Mouse (Mus musculus): Measurements from ENCODE around the gene Stx3. TPM values are rescaled to one million over a fixed set of nuclear protein-coding genes. Genes with fewer than 3 reads are reported as not detected.

The Stx3 gene
- polyA plus RNA-seq, 1 experiment from 2014 or later: 17.9 TPM

DNA sequence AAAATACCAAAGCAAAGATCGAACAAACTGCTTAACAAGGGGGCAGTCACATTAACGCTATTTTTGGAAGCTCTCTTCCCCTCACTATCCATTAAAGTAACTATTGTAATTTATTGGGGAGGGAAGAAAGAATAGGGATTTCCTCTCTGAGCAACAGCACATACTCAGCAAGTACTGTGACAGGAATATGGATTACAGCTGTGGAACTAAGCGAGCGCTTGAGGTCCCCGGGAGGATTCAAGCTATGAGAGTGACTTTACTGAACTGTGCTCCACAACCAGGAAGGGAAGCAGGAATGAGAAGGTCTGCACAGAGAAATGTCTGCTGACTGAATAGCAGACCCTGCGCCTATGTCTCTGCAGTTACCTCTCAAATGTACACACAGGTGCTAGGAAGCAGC lies 30.3 kb downstream of the Stx3 start:
- no peaks in the 10 kb centered on the region; the same call in 1 of the 2 replicates for H3K36me3 ChIP-seq (ENCODE audit: control insufficient read depth, insufficient read depth, low read length)
- no peaks in the 10 kb centered on the region for H3K4me1 ChIP-seq (replicated peaks; ENCODE audit: control insufficient read depth, insufficient read depth)
- H3K9me3 ChIP-seq (ENCODE audit: control insufficient read depth, low read length): no peaks in the 10 kb centered on the region
- H3K4me3 ChIP-seq (ENCODE audit: low read depth, low read length): no peak overlapping the region
- no peak for ATAC-seq (ENCODE audit: low FRiP score, low TSS enrichment)
- no peaks in the 10 kb centered on the region for H3K27me3 ChIP-seq (ENCODE audit: control insufficient read depth, insufficient read depth, low read length)
- no peak overlapping the region for H3K9ac ChIP-seq (ENCODE audit: low read length)
- 73% methylated on average over 6 of the region's 6 CpGs for WGBS
- no peak for TF ChIP-seq EP300 (optimal IDR thresholded peaks at IDR 0.05)
- TF ChIP-seq CTCF (IDR thresholded peaks at IDR 0.05; ENCODE audit: low read depth): no peak
- no peak for DNase-seq (ENCODE audit: low spot score)
- no peak overlapping the region for H3K4me2 ChIP-seq (replicated peaks; ENCODE audit: low read depth)
- no peak overlapping the region for H3K27ac ChIP-seq (replicated peaks)

DNA sequence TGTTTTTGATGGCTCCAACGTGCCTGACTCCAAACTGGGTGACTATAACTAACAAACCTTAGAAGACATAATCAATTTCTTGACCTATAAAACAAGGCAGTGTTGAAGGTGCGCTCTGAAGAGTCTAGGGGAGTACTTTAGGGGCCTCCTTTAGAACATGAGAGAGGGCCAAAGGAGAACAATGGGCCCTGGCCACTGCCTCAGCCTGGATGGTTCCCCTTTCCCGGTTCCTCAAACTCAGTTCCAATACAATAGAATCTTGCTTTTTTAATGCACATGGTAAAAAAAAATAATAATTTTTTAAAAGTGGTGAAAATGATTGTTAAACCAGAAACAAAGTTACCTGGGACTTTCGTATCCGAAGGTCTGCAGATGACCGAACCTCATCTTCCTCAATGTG lies 31.4 kb downstream of the Stx3 start:
- no peak for ATAC-seq (ENCODE audit: low FRiP score, low TSS enrichment)
- Histone ChIP-seq H3K4me1 (replicated peaks; ENCODE audit: control insufficient read depth, insufficient read depth) (no peaks in the 10 kb centered on the region), H3K27ac (replicated peaks) (no peak overlapping the region), H3K9me3 (ENCODE audit: control insufficient read depth, low read length) (no peaks in the 10 kb centered on the region), H3K4me2 (replicated peaks; ENCODE audit: low read depth) (no peak overlapping the region), H3K27me3 (ENCODE audit: control insufficient read depth, insufficient read depth, low read length) (no peaks in the 10 kb centered on the region), H3K4me3 (ENCODE audit: low read depth, low read length) (no peak overlapping the region), H3K9ac (ENCODE audit: low read length) (no peak overlapping the region), H3K36me3 (ENCODE audit: control insufficient read depth, insufficient read depth, low read length) (no peaks in the 10 kb centered on the region; the same call in 1 of the 2 replicates)
- WGBS: 95% methylated on average over 6 of the region's 6 CpGs
- TF ChIP-seq EP300 (optimal IDR thresholded peaks at IDR 0.05) (no peak), CTCF (IDR thresholded peaks at IDR 0.05; ENCODE audit: low read depth) (no peak)
- no peak for DNase-seq (ENCODE audit: low spot score)

DNA sequence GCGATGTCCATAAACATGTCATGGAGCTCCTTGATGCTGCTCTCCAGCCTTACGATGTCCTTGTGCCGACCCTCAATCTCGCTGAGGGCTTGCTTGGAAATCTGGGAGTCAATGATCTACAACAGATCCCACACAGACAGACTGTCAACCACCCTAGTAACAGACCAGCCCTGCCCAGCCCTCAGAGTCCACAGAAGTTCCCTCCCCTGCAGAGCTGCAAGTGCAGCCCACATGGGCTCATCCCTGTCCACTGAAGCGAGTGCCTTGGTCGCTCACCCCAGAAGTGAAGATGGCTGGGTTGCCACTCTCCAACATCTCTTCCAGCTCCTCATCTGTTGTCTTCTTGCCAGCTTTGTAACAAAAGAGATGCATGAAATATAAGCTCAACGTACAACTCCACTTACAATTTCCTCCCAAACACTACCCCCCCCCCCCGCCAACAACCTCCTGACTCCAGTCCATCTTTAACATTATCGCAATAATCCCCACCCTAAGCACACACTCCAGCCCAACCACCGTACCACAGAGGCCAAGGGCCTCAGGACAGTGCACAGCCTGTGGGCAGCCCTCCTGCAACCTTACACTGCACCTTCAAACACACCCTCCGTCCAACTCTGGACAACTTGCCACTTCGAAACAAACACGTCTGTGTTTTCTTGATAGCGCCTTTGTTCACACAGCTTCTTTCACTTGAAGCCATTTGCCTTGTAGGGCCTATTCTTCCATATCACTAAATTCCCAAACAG lies 33.6 kb downstream of the Stx3 start:
- Histone ChIP-seq H3K36me3 (ENCODE audit: control insufficient read depth, insufficient read depth, low read length) (no peaks in the 10 kb centered on the region; the same call in 1 of the 2 replicates), H3K27me3 (ENCODE audit: control insufficient read depth, insufficient read depth, low read length) (no peaks in the 10 kb centered on the region), H3K4me3 (ENCODE audit: low read depth, low read length) (no peak overlapping the region), H3K4me1 (replicated peaks; ENCODE audit: control insufficient read depth, insufficient read depth) (no peaks in the 10 kb centered on the region), H3K9ac (ENCODE audit: low read length) (no peak overlapping the region), H3K27ac (replicated peaks) (no peak overlapping the region), H3K9me3 (ENCODE audit: control insufficient read depth, low read length) (no peaks in the 10 kb centered on the region), H3K4me2 (replicated peaks; ENCODE audit: low read depth) (no peak overlapping the region)
- no peak for ATAC-seq (ENCODE audit: low FRiP score, low TSS enrichment)
- TF ChIP-seq CTCF (IDR thresholded peaks at IDR 0.05; ENCODE audit: low read depth) (no peak), EP300 (optimal IDR thresholded peaks at IDR 0.05) (no peak)
- WGBS: 87% methylated on average over 14 of the region's 14 CpGs
- no peak for DNase-seq (ENCODE audit: low spot score)

DNA sequence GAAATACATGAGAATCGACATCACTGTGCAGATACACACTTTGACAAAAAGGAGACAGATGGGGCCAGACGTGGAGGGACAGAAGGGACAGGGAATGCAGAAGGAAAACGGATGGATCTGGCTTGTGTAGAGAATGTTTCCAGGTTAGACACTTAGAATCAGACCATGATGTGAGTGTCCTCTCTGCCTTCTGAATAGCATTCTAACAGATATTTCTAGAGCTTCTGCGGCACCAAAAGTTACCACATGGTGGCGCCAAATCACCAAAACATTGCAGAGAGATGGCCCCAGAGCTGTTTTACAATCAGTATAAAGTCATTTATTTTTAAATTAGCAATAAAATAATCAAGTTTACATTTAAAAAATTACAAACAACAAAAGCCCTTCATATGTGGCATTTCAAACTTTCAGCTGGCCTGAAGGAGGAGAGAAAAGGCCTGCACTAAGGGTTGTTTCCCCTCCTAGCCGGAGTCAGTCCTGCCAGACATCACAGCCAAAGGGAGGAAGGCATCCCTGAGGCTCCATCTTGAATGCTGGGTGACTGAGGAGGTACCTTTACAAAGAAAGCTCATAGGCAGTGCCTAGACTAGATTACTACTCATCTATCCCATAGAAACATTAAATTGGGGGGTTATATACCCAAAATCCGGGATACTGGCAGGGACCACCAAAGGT lies 41.9 kb downstream of the Stx3 start:
- TF ChIP-seq CTCF (IDR thresholded peaks at IDR 0.05; ENCODE audit: low read depth) (peak; percentile 87), EP300 (optimal IDR thresholded peaks at IDR 0.05) (no peak)
- no peaks in the 10 kb centered on the region for H3K4me1 ChIP-seq (replicated peaks; ENCODE audit: control insufficient read depth, insufficient read depth)
- H3K27me3 ChIP-seq (ENCODE audit: control insufficient read depth, insufficient read depth, low read length): no peaks in the 10 kb centered on the region
- H3K9me3 ChIP-seq (ENCODE audit: control insufficient read depth, low read length): no peaks in the 10 kb centered on the region
- H3K27ac ChIP-seq (replicated peaks): no peak overlapping the region
- no peak; the same call in 1 of the 2 replicates for ATAC-seq (ENCODE audit: low FRiP score, low TSS enrichment)
- H3K36me3 ChIP-seq (ENCODE audit: control insufficient read depth, insufficient read depth, low read length): 0 out of 2 replicates have a peak, but pooled peaks cover 6% of the 10 kb centered on the region
- peak; percentile 75 for DNase-seq (ENCODE audit: low spot score)
- WGBS: 62% methylated on average over 7 of the region's 7 CpGs
- no peak overlapping the region for H3K4me3 ChIP-seq (ENCODE audit: low read depth, low read length)
- H3K4me2 ChIP-seq (replicated peaks; ENCODE audit: low read depth): no peak overlapping the region
- no peak overlapping the region for H3K9ac ChIP-seq (ENCODE audit: low read length)

DNA sequence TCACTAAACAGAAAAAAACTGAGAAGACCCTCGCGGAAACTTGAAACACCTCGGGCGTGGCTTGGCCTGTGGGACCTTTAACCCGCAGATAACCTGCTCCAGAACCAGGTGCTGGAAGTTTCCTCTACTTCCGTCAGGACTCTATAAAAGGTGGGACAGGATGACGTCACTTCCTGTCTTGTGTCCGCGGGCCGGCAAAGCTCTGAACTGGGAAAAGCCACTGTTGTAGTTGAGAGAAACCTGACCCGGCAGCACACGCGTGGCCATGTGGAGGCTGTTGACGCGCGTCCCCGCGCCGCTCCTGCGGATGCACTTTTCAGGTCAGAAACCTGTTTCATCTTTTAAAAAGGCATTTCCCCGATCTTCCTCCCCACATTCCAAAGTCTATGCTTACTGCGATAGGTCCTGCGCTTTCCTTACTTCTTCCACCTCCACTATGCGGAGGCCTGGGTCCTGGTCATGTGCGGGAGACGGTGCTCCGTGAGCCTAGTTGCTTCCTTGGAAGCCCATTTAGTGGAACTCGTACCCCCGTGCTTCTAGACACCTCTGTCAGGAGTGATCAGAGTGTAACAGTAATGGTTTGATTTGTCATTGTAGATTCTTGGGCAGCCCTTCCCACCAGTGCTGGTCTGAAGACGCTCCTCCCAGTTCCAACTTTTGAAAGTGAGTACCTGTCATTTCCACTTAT lies 48.9 kb downstream of the Stx3 start, which contains the start of gene Mrpl16:
Mrpl16 (plus strand) TSS at position 187 of the 688 bp plus-strand sequence.
- ATAC-seq (ENCODE audit: low FRiP score, low TSS enrichment): peak; percentile 91
- Histone ChIP-seq H3K27me3 (ENCODE audit: control insufficient read depth, insufficient read depth, low read length) (no peaks in the 10 kb centered on the region), H3K9ac (ENCODE audit: low read length) (peak within 1 kb of the TSS; percentile 75), H3K4me1 (replicated peaks; ENCODE audit: control insufficient read depth, insufficient read depth) (no peaks in the 10 kb centered on the region), H3K4me3 (ENCODE audit: low read depth, low read length) (peak within 1 kb of the TSS; percentile 65), H3K9me3 (ENCODE audit: control insufficient read depth, low read length) (no peaks in the 10 kb centered on the region), H3K36me3 (ENCODE audit: control insufficient read depth, insufficient read depth, low read length) (0 out of 2 replicates have a peak, but pooled peaks cover 6% of the 10 kb centered on the region), H3K27ac (replicated peaks) (peak within 1 kb of the TSS; percentile 73), H3K4me2 (replicated peaks; ENCODE audit: low read depth) (peak within 1 kb of the TSS; percentile 82)
- peak; percentile 86 for DNase-seq (ENCODE audit: low spot score)
- under 1% methylated on average over 30 of the region's 30 CpGs for WGBS
- TF ChIP-seq CTCF (IDR thresholded peaks at IDR 0.05; ENCODE audit: low read depth) (no peak), EP300 (optimal IDR thresholded peaks at IDR 0.05) (no peak)
